Mouse (Mus musculus) skeletal muscle tissue, adult 2 months (tissue): ENCODE results near the gene Fcrl5.

Experiments
- DNase-seq: peaks from one replicate; pipeline ENCODE4 v3.0.0-alpha.2; 2012; ENCODE audit warnings: low read depth, low spot score

The Fcrl5 gene

GRCm38 (mm10) chr3:87528021-87528420, 92.4 kb downstream of the Fcrl5 start:
- DNase-seq, result no peak

- no peak for DNase-seq
Observed at GRCm38 (mm10) chr3:87528841-87529240, 93.3 kb downstream of the Fcrl5 start.

GRCm38 (mm10) chr3:87529568-87529967, 94.0 kb downstream of the Fcrl5 start:
- DNase-seq, result peak; percentile 24

GRCm38 (mm10) chr3:87530234-87530633, 94.7 kb downstream of the Fcrl5 start:
- DNase-seq, result no peak

- DNase-seq, result no peak
Observed at GRCm38 (mm10) chr3:87533667-87534378, 98.2 kb downstream of the Fcrl5 start.

- no peak for DNase-seq
Observed at GRCm38 (mm10) chr3:87538034-87538433, 102.5 kb downstream of the Fcrl5 start.

GRCm38 (mm10) chr3:87540028-87540675, 104.6 kb downstream of the Fcrl5 start:
- DNase-seq, result no peak

- peak; percentile 48 for DNase-seq
Observed at GRCm38 (mm10) chr3:87540714-87541113, 105.1 kb downstream of the Fcrl5 start.

GRCm38 (mm10) chr3:87542481-87543215, 107.1 kb downstream of the Fcrl5 start:
- DNase-seq, result no peak

GRCm38 (mm10) chr3:87545554-87545953, 110.0 kb downstream of the Fcrl5 start:
- no peak for DNase-seq

GRCm38 (mm10) chr3:87546291-87546721, 110.7 kb downstream of the Fcrl5 start:
- DNase-seq, result no peak

GRCm38 (mm10) chr3:87549908-87550307, 114.3 kb downstream of the Fcrl5 start:
- DNase-seq, result no peak
